Mouse (Mus musculus): Measurements from ENCODE around the gene Zfp866.

The Zfp866 gene

DNA sequence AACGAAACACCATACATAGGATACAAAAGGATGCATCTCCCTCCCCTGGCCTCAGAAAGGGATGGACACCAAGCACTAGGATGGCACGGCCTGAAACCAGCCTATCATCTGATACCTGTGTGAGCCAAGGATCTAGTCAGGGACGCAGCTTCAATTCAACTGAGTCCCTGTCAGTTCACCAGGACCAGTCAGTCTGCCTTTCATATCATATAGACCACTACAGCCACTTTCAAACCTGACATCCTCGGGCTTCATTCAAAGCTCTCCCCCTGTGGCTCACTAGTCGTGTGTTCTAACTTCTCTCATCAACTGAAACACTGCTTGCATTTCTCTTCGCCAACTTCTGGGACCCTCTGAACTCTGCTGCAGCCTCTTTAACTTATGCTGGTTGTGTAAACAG lies 75.6 kb downstream of the Zfp866 start:
- peak; percentile 41 for DNase-seq

DNA sequence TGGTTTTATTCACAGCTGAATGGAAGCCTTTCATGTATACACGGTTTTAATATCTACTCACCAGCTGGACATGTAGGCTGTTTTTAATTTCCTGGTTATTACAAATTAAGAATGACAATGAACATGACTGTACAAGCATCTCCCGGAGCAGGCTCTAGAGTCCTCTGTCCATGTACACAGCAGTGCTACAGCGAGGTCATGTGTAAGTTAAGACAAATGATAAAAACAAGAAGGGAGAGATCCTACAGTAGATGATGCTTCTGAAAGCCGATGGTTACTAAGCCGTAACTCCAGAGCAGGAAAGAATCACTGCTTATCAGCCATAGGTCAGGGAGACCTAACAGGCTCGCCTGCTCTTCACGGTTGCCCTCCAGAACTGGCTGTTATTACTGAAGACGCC lies 77.5 kb downstream of the Zfp866 start:
- no peak for DNase-seq

Measured in cerebellum, adult 9-10 months (tissue).